Mouse (Mus musculus): ENCODE data around the gene Ulk1. TPM values are rescaled to one million over a fixed set of nuclear protein-coding genes. Genes with fewer than 3 reads are reported as not detected.

The Ulk1 gene
- total and polyA plus RNA-seq, 2 experiments = 29.0 to 44.4 TPM

GRCm38 (mm10) chr5:110802809-110803208, 7.1 kb downstream of the Ulk1 start:
- Histone ChIP-seq H3K27ac (replicated peaks; ENCODE audit: insufficient read depth, low read depth, low read length) (no peak overlapping the region), H3K36me3 (ENCODE audit: control insufficient read depth, insufficient read depth, low read length) (peaks cover 9% of the 10 kb centered on the region; the same call in 1 of the 2 replicates), H3K4me3 (ENCODE audit: insufficient read depth, low read depth, low read length) (no peak overlapping the region), H3K79me2 (ENCODE audit: control insufficient read depth, insufficient read depth, low read length) (peaks cover 20% of the 10 kb centered on the region; the same call in 1 of the 2 replicates), H3K4me1 (ENCODE audit: control insufficient read depth, insufficient read depth, low read length) (peaks cover 68% of the 10 kb centered on the region), H3K27me3 (ENCODE audit: control insufficient read depth, insufficient read depth, low read length) (no peaks in the 10 kb centered on the region), H3K9ac (ENCODE audit: low read depth, low read length) (no peak overlapping the region)
- no peak for TF ChIP-seq CTCF (IDR thresholded peaks at IDR 0.05; ENCODE audit: low read depth, low read length)
- TF ChIP-seq POLR2A (IDR thresholded peaks at IDR 0.05; ENCODE audit: extremely low read depth, insufficient read depth, low read length) = no peak
- DNase-seq (ENCODE audit: extremely low read depth, low read depth, low spot score) = no peak

- Histone ChIP-seq H3K4me3 (ENCODE audit: insufficient read depth, low read depth, low read length) (no peak overlapping the region), H3K27me3 (ENCODE audit: control insufficient read depth, insufficient read depth, low read length) (no peaks in the 10 kb centered on the region), H3K36me3 (ENCODE audit: control insufficient read depth, insufficient read depth, low read length) (peaks cover 9% of the 10 kb centered on the region; the same call in 1 of the 2 replicates), H3K9ac (ENCODE audit: low read depth, low read length) (no peak overlapping the region; the same call in 1 of the 2 replicates), H3K79me2 (ENCODE audit: control insufficient read depth, insufficient read depth, low read length) (peaks cover 15% of the 10 kb centered on the region; the same call in 1 of the 2 replicates), H3K27ac (replicated peaks; ENCODE audit: insufficient read depth, low read depth, low read length) (peak overlapping the region; percentile 79), H3K4me1 (ENCODE audit: control insufficient read depth, insufficient read depth, low read length) (peaks cover 65% of the 10 kb centered on the region)
- WGBS = 33% methylated on average over 4 of the region's 4 CpGs
- no peak for TF ChIP-seq POLR2A (IDR thresholded peaks at IDR 0.05; ENCODE audit: extremely low read depth, insufficient read depth, low read length)
- peak; percentile 46 for DNase-seq (ENCODE audit: extremely low read depth, low read depth, low spot score)
Observed at GRCm38 (mm10) chr5:110802186-110802585, 7.7 kb downstream of the Ulk1 start.

GRCm38 (mm10) chr5:110801036-110801624, 8.8 kb downstream of the Ulk1 start:
- no peak overlapping the region for H3K4me3 ChIP-seq (ENCODE audit: insufficient read depth, low read depth, low read length)
- H3K36me3 ChIP-seq (ENCODE audit: control insufficient read depth, insufficient read depth, low read length) = peaks cover 14% of the 10 kb centered on the region; the same call in 1 of the 2 replicates
- peaks cover 7% of the 10 kb centered on the region; the same call in 1 of the 2 replicates for H3K79me2 ChIP-seq (ENCODE audit: control insufficient read depth, insufficient read depth, low read length)
- 33% methylated on average over 3 of the region's 3 CpGs for WGBS
- peaks cover 56% of the 10 kb centered on the region for H3K4me1 ChIP-seq (ENCODE audit: control insufficient read depth, insufficient read depth, low read length)
- H3K27ac ChIP-seq (replicated peaks; ENCODE audit: insufficient read depth, low read depth, low read length) = peak overlapping the region; percentile 79
- DNase-seq (ENCODE audit: extremely low read depth, low read depth, low spot score) = peak; percentile 89
- TF ChIP-seq POLR2A (IDR thresholded peaks at IDR 0.05; ENCODE audit: extremely low read depth, insufficient read depth, low read length) = no peak
- peak overlapping the region; percentile 56 for H3K9ac ChIP-seq (ENCODE audit: low read depth, low read length)
- no peaks in the 10 kb centered on the region for H3K27me3 ChIP-seq (ENCODE audit: control insufficient read depth, insufficient read depth, low read length)

GRCm38 (mm10) chr5:110797696-110798095, 12.2 kb downstream of the Ulk1 start:
- H3K4me1 ChIP-seq (ENCODE audit: control insufficient read depth, insufficient read depth, low read length) = peaks cover 57% of the 10 kb centered on the region
- 17% methylated on average over 4 of the region's 4 CpGs for WGBS
- H3K27me3 ChIP-seq (ENCODE audit: control insufficient read depth, insufficient read depth, low read length) = no peaks in the 10 kb centered on the region
- no peaks in the 10 kb centered on the region for H3K79me2 ChIP-seq (ENCODE audit: control insufficient read depth, insufficient read depth, low read length)
- no peak overlapping the region for H3K4me3 ChIP-seq (ENCODE audit: insufficient read depth, low read depth, low read length)
- TF ChIP-seq POLR2A (IDR thresholded peaks at IDR 0.05; ENCODE audit: extremely low read depth, insufficient read depth, low read length) (no peak), CTCF (IDR thresholded peaks at IDR 0.05; ENCODE audit: low read depth, low read length) (no peak)
- peaks cover 37% of the 10 kb centered on the region for H3K36me3 ChIP-seq (ENCODE audit: control insufficient read depth, insufficient read depth, low read length)
- H3K27ac ChIP-seq (replicated peaks; ENCODE audit: insufficient read depth, low read depth, low read length) = peak overlapping the region; percentile 65
- H3K9ac ChIP-seq (ENCODE audit: low read depth, low read length) = peak overlapping the region; percentile 6; the same call in 1 of the 2 replicates
- peak; percentile 97 for DNase-seq (ENCODE audit: extremely low read depth, low read depth, low spot score)

- 51% methylated on average over 7 of the region's 7 CpGs for WGBS
- no peak for TF ChIP-seq POLR2A (IDR thresholded peaks at IDR 0.05; ENCODE audit: extremely low read depth, insufficient read depth, low read length)
- no peak overlapping the region for H3K27ac ChIP-seq (replicated peaks; ENCODE audit: insufficient read depth, low read depth, low read length)
- peaks cover 26% of the 10 kb centered on the region for H3K4me1 ChIP-seq (ENCODE audit: control insufficient read depth, insufficient read depth, low read length)
- no peaks in the 10 kb centered on the region for H3K79me2 ChIP-seq (ENCODE audit: control insufficient read depth, insufficient read depth, low read length)
- no peaks in the 10 kb centered on the region for H3K27me3 ChIP-seq (ENCODE audit: control insufficient read depth, insufficient read depth, low read length)
- H3K36me3 ChIP-seq (ENCODE audit: control insufficient read depth, insufficient read depth, low read length) = peaks cover 62% of the 10 kb centered on the region
- no peak overlapping the region for H3K4me3 ChIP-seq (ENCODE audit: insufficient read depth, low read depth, low read length)
- no peak overlapping the region for H3K9ac ChIP-seq (ENCODE audit: low read depth, low read length)
- DNase-seq (ENCODE audit: extremely low read depth, low read depth, low spot score) = peak; percentile 35
Observed at GRCm38 (mm10) chr5:110794363-110794762, 15.5 kb downstream of the Ulk1 start.

GRCm38 (mm10) chr5:110788684-110789083, 21.2 kb downstream of the Ulk1 start:
- H3K27ac ChIP-seq (replicated peaks; ENCODE audit: insufficient read depth, low read depth, low read length) = no peak overlapping the region

More at GRCm38 (mm10) chr5:110788684-110789083, 21.2 kb downstream of the Ulk1 start:
- Histone ChIP-seq H3K79me2 (ENCODE audit: control insufficient read depth, insufficient read depth, low read length) (no peaks in the 10 kb centered on the region), H3K4me1 (ENCODE audit: control insufficient read depth, insufficient read depth, low read length) (peaks cover 10% of the 10 kb centered on the region; the same call in 1 of the 2 replicates), H3K4me3 (ENCODE audit: insufficient read depth, low read depth, low read length) (no peak overlapping the region), H3K36me3 (ENCODE audit: control insufficient read depth, insufficient read depth, low read length) (peaks cover 67% of the 10 kb centered on the region), H3K27me3 (ENCODE audit: control insufficient read depth, insufficient read depth, low read length) (no peaks in the 10 kb centered on the region), H3K9ac (ENCODE audit: low read depth, low read length) (no peak overlapping the region)
- WGBS = 62% methylated on average over 5 of the region's 5 CpGs
- no peak for DNase-seq (ENCODE audit: extremely low read depth, low read depth, low spot score)
- no peak for TF ChIP-seq POLR2A (IDR thresholded peaks at IDR 0.05; ENCODE audit: extremely low read depth, insufficient read depth, low read length)
- peak; percentile 82 for TF ChIP-seq CTCF (IDR thresholded peaks at IDR 0.05; ENCODE audit: low read depth, low read length)
